Mouse (Mus musculus) limb, embryonic 14.5 days (tissue): ENCODE data around the gene Nxpe4. TPM values are rescaled to one million over a fixed set of nuclear protein-coding genes. Genes with fewer than 3 reads are reported as not detected.

ENCODE experiments used
- ATAC-seq: fragments of 200-750 bp; cut with Nextera tagmentation; 2 replicates; pipeline ENCODE4 v1.8.0; 2017; ENCODE audit warnings: low read depth, moderate number of reproducible peaks, moderate TSS enrichment; ENCODE audit not compliant: low FRiP score
- DNase-seq: peaks from one replicate; pipeline ENCODE4 v3.0.0-alpha.2; 2015; ENCODE audit warnings: low spot score
- H3K27ac ChIP-seq: fragments of 300-500 bp; sonication (generic); replicated peaks from 2 replicates; pipeline ENCODE4 v1.5.1; 2014; ENCODE audit warnings: low read depth, mild to moderate bottlenecking, low read length, moderate library complexity, mixed read lengths
- H3K27me3 ChIP-seq: fragments of 300-500 bp; sonication (generic); 2 replicates; pipeline ENCODE4 v1.6.1; 2014; ENCODE audit warnings: low read length, mixed read lengths; ENCODE audit not compliant: control insufficient read depth, insufficient read depth
- H3K36me3 ChIP-seq: fragments of 300-500 bp; sonication (generic); 2 replicates; pipeline ENCODE4 v1.6.1; 2014; ENCODE audit warnings: mild to moderate bottlenecking, low read length, moderate library complexity, mixed read lengths; ENCODE audit not compliant: control insufficient read depth, insufficient read depth
- H3K4me1 ChIP-seq: fragments of 300-500 bp; sonication (generic); 2 replicates; pipeline ENCODE4 v1.6.1; 2014; ENCODE audit warnings: antibody characterized with exemption, low read length, mixed read lengths; ENCODE audit not compliant: control insufficient read depth, insufficient read depth
- H3K4me2 ChIP-seq: fragments of 300-500 bp; sonication (generic); replicated peaks from 2 replicates; pipeline ENCODE4 v1.6.1; 2014; ENCODE audit warnings: low read depth, mild to moderate bottlenecking, low read length, moderate library complexity; ENCODE audit not compliant: severe bottlenecking
- H3K4me3 ChIP-seq: fragments of 300-500 bp; sonication (generic); replicated peaks from 2 replicates; pipeline ENCODE4 v1.5.1; 2014; ENCODE audit warnings: low read length
- H3K9ac ChIP-seq: fragments of 300-500 bp; sonication (generic); 2 replicates; pipeline ENCODE4 v1.6.1; 2014; ENCODE audit warnings: mild to moderate bottlenecking, low read depth, low read length, moderate library complexity; ENCODE audit not compliant: severe bottlenecking
- H3K9me3 ChIP-seq: fragments of 300-500 bp; sonication (generic); 2 replicates; pipeline ENCODE4 v1.6.1; 2016; ENCODE audit warnings: low read length; ENCODE audit not compliant: control insufficient read depth
- POLR2A ChIP-seq: fragments of 200-500 bp; IDR thresholded peaks from 2 replicates; pipeline ENCODE4 v1.8.0; 2012; ENCODE audit warnings: inconsistent platforms, mild to moderate bottlenecking, moderate library complexity, borderline replicate concordance; ENCODE audit not compliant: insufficient read depth, insufficient read length; ENCODE audit errors: extremely low read depth
- WGBS: fragments of 180-500 bp; shearing (Covaris S2); extraction: QIAGEN DNeasy Blood & Tissue Kit; methylation state at CpG from one replicate; pipeline ENCODE4 v1.1.7; 2014; 5-methylcytosine and 5-hydroxymethylcytosine counted together
- polyA plus RNA-seq, 2 experiments: library from polyadenylated mRNA; depleted of rRNA in 1 of 2; stranded (reverse) in 1 of 2; unstranded in 1 of 2; fragments of >200 nt; fragmentation: Nextera tagmentation in 1 of 2; extraction: Ambion mirVana in 1 of 2; gene quantifications; 2 replicates each; pipeline versions ENCODE4 v1.2.1 to v1.2.3; 2012 to 2014

The Nxpe4 gene
- polyA plus RNA-seq, 2 experiments = 6.3 to 8.2 TPM

GRCm38 (mm10) chr9:48315825-48316224, 154.0 kb downstream of the Nxpe4 start:
- DNase-seq (no peak), ATAC-seq (no peak)
- H3K9ac ChIP-seq = no peak overlapping the region
- H3K4me1 ChIP-seq = no peaks in the 10 kb centered on the region
- H3K36me3 ChIP-seq = no peaks in the 10 kb centered on the region
- no peak overlapping the region for H3K4me3 ChIP-seq
- H3K9me3 ChIP-seq = no peaks in the 10 kb centered on the region
- no peak overlapping the region for H3K4me2 ChIP-seq
- H3K27me3 ChIP-seq = no peaks in the 10 kb centered on the region
- TF ChIP-seq POLR2A = no peak
- 85% methylated on average over 1 of the region's 1 CpGs for WGBS
- no peak overlapping the region for H3K27ac ChIP-seq

GRCm38 (mm10) chr9:48326338-48326737, 164.5 kb downstream of the Nxpe4 start:
- no peak for ATAC-seq
- DNase-seq = no peak
- Histone ChIP-seq H3K4me3 (no peak overlapping the region), H3K4me2 (no peak overlapping the region), H3K27ac (no peak overlapping the region), H3K27me3 (no peaks in the 10 kb centered on the region), H3K4me1 (no peaks in the 10 kb centered on the region), H3K9me3 (no peaks in the 10 kb centered on the region), H3K9ac (no peak overlapping the region), H3K36me3 (no peaks in the 10 kb centered on the region)
- TF ChIP-seq POLR2A = no peak
- WGBS = 89% methylated on average over 9 of the region's 9 CpGs

- no peaks in the 10 kb centered on the region for H3K27me3 ChIP-seq
- H3K27ac ChIP-seq = no peak overlapping the region
- WGBS = 93% methylated on average over 7 of the region's 7 CpGs
- no peak for TF ChIP-seq POLR2A
- no peak overlapping the region for H3K4me3 ChIP-seq
- no peaks in the 10 kb centered on the region for H3K9me3 ChIP-seq
- H3K4me2 ChIP-seq = no peak overlapping the region
- DNase-seq (no peak), ATAC-seq (no peak)
- no peaks in the 10 kb centered on the region for H3K36me3 ChIP-seq
- H3K4me1 ChIP-seq = no peaks in the 10 kb centered on the region
- no peak overlapping the region for H3K9ac ChIP-seq
Observed at GRCm38 (mm10) chr9:48329597-48329996, 167.8 kb downstream of the Nxpe4 start.

GRCm38 (mm10) chr9:48338783-48339455, 177.1 kb downstream of the Nxpe4 start:
- Histone ChIP-seq H3K4me2 (no peak overlapping the region), H3K27me3 (no peaks in the 10 kb centered on the region), H3K27ac (no peak overlapping the region), H3K4me3 (no peak overlapping the region), H3K36me3 (no peaks in the 10 kb centered on the region), H3K4me1 (peaks cover 13% of the 10 kb centered on the region), H3K9ac (no peak overlapping the region), H3K9me3 (no peaks in the 10 kb centered on the region)
- TF ChIP-seq POLR2A = no peak
- WGBS = 75% methylated on average over 4 of the region's 4 CpGs
- DNase-seq (no peak), ATAC-seq (no peak)

GRCm38 (mm10) chr9:48339563-48339962, 177.7 kb downstream of the Nxpe4 start:
- 73% methylated on average over 5 of the region's 5 CpGs for WGBS

More at GRCm38 (mm10) chr9:48339563-48339962, 177.7 kb downstream of the Nxpe4 start:
- H3K4me2 ChIP-seq = no peak overlapping the region
- peaks cover 13% of the 10 kb centered on the region for H3K4me1 ChIP-seq
- no peaks in the 10 kb centered on the region for H3K9me3 ChIP-seq
- no peak overlapping the region for H3K9ac ChIP-seq
- H3K4me3 ChIP-seq = no peak overlapping the region
- H3K27me3 ChIP-seq = no peaks in the 10 kb centered on the region
- TF ChIP-seq POLR2A = no peak
- no peaks in the 10 kb centered on the region for H3K36me3 ChIP-seq
- ATAC-seq (no peak), DNase-seq (no peak)
- no peak overlapping the region for H3K27ac ChIP-seq
